Mouse (Mus musculus): Measurements from ENCODE around the gene Nvl. TPM values are rescaled to one million over a fixed set of nuclear protein-coding genes. Genes with fewer than 3 reads are reported as not detected.

Gene Nvl
- polyA plus RNA-seq (2012; rRNA removed): 7.7 and 8.6 TPM in 2 replicates

GRCm38 (mm10) chr1:181143950-181144836 lies at the start of gene Nvl, which contains the start of gene Cnih4:
Gene Nvl (minus strand): TSS chr1:181144204.
Gene Cnih4 (plus strand): TSS chr1:181144693.
- WGBS: under 1% methylated on average over 52 of the region's 52 CpGs
- Histone ChIP-seq H3K27ac (ENCODE audit: insufficient read depth, low read length) (peak within 1 kb of the TSS; percentile 89), H3K27me3 (ENCODE audit: control insufficient read depth, insufficient read depth, low read length) (no peaks in the 10 kb centered on the region), H3K36me3 (ENCODE audit: control insufficient read depth, insufficient read depth, low read length) (peaks cover 5% of the 10 kb centered on the region; the same call in 1 of the 2 replicates), H3K4me1 (ENCODE audit: control insufficient read depth, insufficient read depth, insufficient read length) (no peaks in the 10 kb centered on the region; the same call in 1 of the 2 replicates), H3K4me3 (ENCODE audit: extremely low read depth, insufficient read depth, insufficient read length) (peak within 1 kb of the TSS; percentile 73)
- peak; percentile 77 to 82 for DNase-seq (ENCODE audit: low read depth in 1 of 2, low spot score in 2 of 2)
- peak; percentile 10 for TF ChIP-seq POLR2A (IDR thresholded peaks at IDR 0.05; ENCODE audit: low read depth, low read length)
- TF ChIP-seq CTCF (IDR thresholded peaks at IDR 0.05; ENCODE audit: extremely low read depth, insufficient read depth, insufficient read length, insufficient replicate concordance): no peak

- Histone ChIP-seq H3K27ac (ENCODE audit: insufficient read depth, low read length) (no peak overlapping the region), H3K4me1 (ENCODE audit: control insufficient read depth, insufficient read depth, insufficient read length) (no peaks in the 10 kb centered on the region), H3K4me3 (ENCODE audit: extremely low read depth, insufficient read depth, insufficient read length) (no peak overlapping the region), H3K36me3 (ENCODE audit: control insufficient read depth, insufficient read depth, low read length) (peaks cover 50% of the 10 kb centered on the region), H3K27me3 (ENCODE audit: control insufficient read depth, insufficient read depth, low read length) (no peaks in the 10 kb centered on the region)
- 85% methylated on average over 4 of the region's 4 CpGs for WGBS
- no peak for TF ChIP-seq POLR2A (IDR thresholded peaks at IDR 0.05; ENCODE audit: low read depth, low read length)
- TF ChIP-seq CTCF (IDR thresholded peaks at IDR 0.05; ENCODE audit: extremely low read depth, insufficient read depth, insufficient read length, insufficient replicate concordance): no peak
- no peak for DNase-seq (ENCODE audit: low read depth in 1 of 2, low spot score in 2 of 2)
These were observed 44.9 kb upstream of the Nvl start for GRCm38 (mm10) chr1:181188925-181189324.

- DNase-seq (ENCODE audit: low read depth in 1 of 2, low spot score in 2 of 2): peak; percentile 40 to 60
- Histone ChIP-seq H3K4me1 (ENCODE audit: control insufficient read depth, insufficient read depth, insufficient read length) (peaks cover 3% of the 10 kb centered on the region; the same call in 1 of the 2 replicates), H3K36me3 (ENCODE audit: control insufficient read depth, insufficient read depth, low read length) (peaks cover 9% of the 10 kb centered on the region), H3K4me3 (ENCODE audit: extremely low read depth, insufficient read depth, insufficient read length) (peak overlapping the region; percentile 28; the same call in 1 of the 2 replicates), H3K27me3 (ENCODE audit: control insufficient read depth, insufficient read depth, low read length) (no peaks in the 10 kb centered on the region), H3K27ac (ENCODE audit: insufficient read depth, low read length) (peak overlapping the region; percentile 31)
- 16% methylated on average over 8 of the region's 8 CpGs for WGBS
- TF ChIP-seq POLR2A (IDR thresholded peaks at IDR 0.05; ENCODE audit: low read depth, low read length) (no peak), CTCF (IDR thresholded peaks at IDR 0.05; ENCODE audit: extremely low read depth, insufficient read depth, insufficient read length, insufficient replicate concordance) (no peak)
These were observed 26.2 kb upstream of the Nvl start for GRCm38 (mm10) chr1:181170210-181170609.

- Histone ChIP-seq H3K4me1 (ENCODE audit: control insufficient read depth, insufficient read depth, insufficient read length) (peaks cover 3% of the 10 kb centered on the region; the same call in 1 of the 2 replicates), H3K4me3 (ENCODE audit: extremely low read depth, insufficient read depth, insufficient read length) (no peak overlapping the region), H3K36me3 (ENCODE audit: control insufficient read depth, insufficient read depth, low read length) (peaks cover 13% of the 10 kb centered on the region), H3K27ac (ENCODE audit: insufficient read depth, low read length) (no peak overlapping the region), H3K27me3 (ENCODE audit: control insufficient read depth, insufficient read depth, low read length) (no peaks in the 10 kb centered on the region)
- TF ChIP-seq POLR2A (IDR thresholded peaks at IDR 0.05; ENCODE audit: low read depth, low read length) (no peak), CTCF (IDR thresholded peaks at IDR 0.05; ENCODE audit: extremely low read depth, insufficient read depth, insufficient read length, insufficient replicate concordance) (no peak)
- no peak for DNase-seq (ENCODE audit: low read depth in 1 of 2, low spot score in 2 of 2)
- 73% methylated on average over 3 of the region's 3 CpGs for WGBS
These were observed 24.4 kb upstream of the Nvl start for GRCm38 (mm10) chr1:181168377-181168776.

- no peak overlapping the region for H3K27ac ChIP-seq (ENCODE audit: insufficient read depth, low read length)
- peaks cover 18% of the 10 kb centered on the region for H3K36me3 ChIP-seq (ENCODE audit: control insufficient read depth, insufficient read depth, low read length)
- 83% methylated on average over 2 of the region's 2 CpGs for WGBS
- H3K27me3 ChIP-seq (ENCODE audit: control insufficient read depth, insufficient read depth, low read length): no peaks in the 10 kb centered on the region
- peaks cover 3% of the 10 kb centered on the region; the same call in 1 of the 2 replicates for H3K4me1 ChIP-seq (ENCODE audit: control insufficient read depth, insufficient read depth, insufficient read length)
- H3K4me3 ChIP-seq (ENCODE audit: extremely low read depth, insufficient read depth, insufficient read length): no peak overlapping the region
- no peak for TF ChIP-seq POLR2A (IDR thresholded peaks at IDR 0.05; ENCODE audit: low read depth, low read length)
- DNase-seq (ENCODE audit: low read depth in 1 of 2, low spot score in 2 of 2): no peak
These were observed 23.8 kb upstream of the Nvl start for GRCm38 (mm10) chr1:181167816-181168215.

GRCm38 (mm10) chr1:181151541-181151940 lies 7.5 kb upstream of the Nvl start:
- Histone ChIP-seq H3K27ac (ENCODE audit: insufficient read depth, low read length) (no peak overlapping the region), H3K4me3 (ENCODE audit: extremely low read depth, insufficient read depth, insufficient read length) (peak overlapping the region; percentile 95; the same call in 1 of the 2 replicates), H3K27me3 (ENCODE audit: control insufficient read depth, insufficient read depth, low read length) (no peaks in the 10 kb centered on the region), H3K4me1 (ENCODE audit: control insufficient read depth, insufficient read depth, insufficient read length) (no peaks in the 10 kb centered on the region; the same call in 1 of the 2 replicates), H3K36me3 (ENCODE audit: control insufficient read depth, insufficient read depth, low read length) (peaks cover 1% of the 10 kb centered on the region)
- DNase-seq (ENCODE audit: low read depth in 1 of 2, low spot score in 2 of 2): no peak
- WGBS: 46% methylated on average over 5 of the region's 5 CpGs
- TF ChIP-seq POLR2A (IDR thresholded peaks at IDR 0.05; ENCODE audit: low read depth, low read length) (no peak), CTCF (IDR thresholded peaks at IDR 0.05; ENCODE audit: extremely low read depth, insufficient read depth, insufficient read length, insufficient replicate concordance) (no peak)

Measured in spleen, adult 2 months (tissue).